Mouse (Mus musculus): ENCODE measurements around the gene Tmem203. TPM values are rescaled to one million over a fixed set of nuclear protein-coding genes. Genes with fewer than 3 reads are reported as not detected.

The Tmem203 gene
- polyA plus RNA-seq, 1 experiment from 2014 or later: 14.7 TPM

DNA sequence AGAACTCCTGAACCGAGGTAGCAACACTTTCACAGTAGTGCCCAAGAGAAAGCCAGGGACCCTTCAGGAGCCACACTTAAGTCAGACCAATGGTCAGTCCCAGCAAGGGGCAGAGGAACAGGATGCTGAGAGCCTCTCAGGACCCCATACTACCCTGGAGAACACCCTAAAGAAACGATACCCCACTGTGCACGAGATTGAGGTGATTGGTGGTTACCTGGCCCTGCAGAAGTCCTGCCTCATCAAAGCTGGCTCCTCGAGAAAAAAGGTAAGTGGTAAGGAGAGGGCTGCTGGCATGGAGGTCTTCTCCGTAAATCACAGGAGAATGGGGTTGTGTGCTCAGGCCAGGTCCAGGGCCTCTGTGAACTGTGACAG is 9.0 kb downstream of the Tmem203 start:
- Histone ChIP-seq H3K27ac (ENCODE audit: low read depth, low read length) (no peak overlapping the region), H3K27me3 (ENCODE audit: control insufficient read depth, insufficient read depth, low read length) (peaks cover 19% of the 10 kb centered on the region), H3K4me2 (no peak overlapping the region), H3K9ac (ENCODE audit: low read length) (no peak overlapping the region), H3K36me3 (ENCODE audit: control insufficient read depth, insufficient read depth, low read length) (peaks cover under 1% of the 10 kb centered on the region; the same call in 1 of the 2 replicates), H3K9me3 (ENCODE audit: control insufficient read depth, low read length) (no peaks in the 10 kb centered on the region), H3K4me3 (ENCODE audit: low read depth, low read length) (no peak overlapping the region), H3K4me1 (ENCODE audit: control insufficient read depth, insufficient read depth, low read length) (peaks cover 12% of the 10 kb centered on the region)
- ATAC-seq (ENCODE audit: low FRiP score): no peak
- peak; percentile 53 for DNase-seq (ENCODE audit: low spot score, missing footprints)
- WGBS: 77% methylated on average over 5 of the region's 5 CpGs

DNA sequence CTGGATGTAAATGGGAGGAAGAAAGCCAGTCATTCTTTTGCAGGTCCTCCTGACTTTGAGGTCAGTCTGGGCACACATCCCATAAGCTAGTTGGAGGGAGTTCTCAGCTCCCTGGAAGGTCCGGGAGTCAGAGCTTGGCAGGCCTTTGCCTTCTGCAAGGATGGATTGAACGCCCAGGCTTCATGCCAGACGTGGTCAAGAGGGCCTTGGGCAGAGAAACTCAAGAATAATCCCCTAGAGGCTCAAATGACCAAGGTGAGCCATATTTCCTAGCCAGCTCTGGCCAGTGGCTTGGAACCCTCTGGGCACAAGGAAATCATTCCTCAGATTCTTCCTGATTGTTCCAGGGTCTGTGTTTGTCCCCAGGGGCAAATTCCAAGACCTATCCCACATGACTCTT is 9.6 kb downstream of the Tmem203 start:
- H3K4me2 ChIP-seq: no peak overlapping the region
- no peak overlapping the region for H3K27ac ChIP-seq (ENCODE audit: low read depth, low read length)
- WGBS: 78% methylated on average over 3 of the region's 3 CpGs
- peak; percentile 54 for DNase-seq (ENCODE audit: low spot score, missing footprints)
- H3K9me3 ChIP-seq (ENCODE audit: control insufficient read depth, low read length): no peaks in the 10 kb centered on the region
- H3K27me3 ChIP-seq (ENCODE audit: control insufficient read depth, insufficient read depth, low read length): peaks cover 19% of the 10 kb centered on the region
- no peak overlapping the region for H3K4me3 ChIP-seq (ENCODE audit: low read depth, low read length)
- peaks cover 12% of the 10 kb centered on the region for H3K4me1 ChIP-seq (ENCODE audit: control insufficient read depth, insufficient read depth, low read length)
- no peak for ATAC-seq (ENCODE audit: low FRiP score)
- no peak overlapping the region for H3K9ac ChIP-seq (ENCODE audit: low read length)
- peaks cover 2% of the 10 kb centered on the region; the same call in 1 of the 2 replicates for H3K36me3 ChIP-seq (ENCODE audit: control insufficient read depth, insufficient read depth, low read length)

DNA sequence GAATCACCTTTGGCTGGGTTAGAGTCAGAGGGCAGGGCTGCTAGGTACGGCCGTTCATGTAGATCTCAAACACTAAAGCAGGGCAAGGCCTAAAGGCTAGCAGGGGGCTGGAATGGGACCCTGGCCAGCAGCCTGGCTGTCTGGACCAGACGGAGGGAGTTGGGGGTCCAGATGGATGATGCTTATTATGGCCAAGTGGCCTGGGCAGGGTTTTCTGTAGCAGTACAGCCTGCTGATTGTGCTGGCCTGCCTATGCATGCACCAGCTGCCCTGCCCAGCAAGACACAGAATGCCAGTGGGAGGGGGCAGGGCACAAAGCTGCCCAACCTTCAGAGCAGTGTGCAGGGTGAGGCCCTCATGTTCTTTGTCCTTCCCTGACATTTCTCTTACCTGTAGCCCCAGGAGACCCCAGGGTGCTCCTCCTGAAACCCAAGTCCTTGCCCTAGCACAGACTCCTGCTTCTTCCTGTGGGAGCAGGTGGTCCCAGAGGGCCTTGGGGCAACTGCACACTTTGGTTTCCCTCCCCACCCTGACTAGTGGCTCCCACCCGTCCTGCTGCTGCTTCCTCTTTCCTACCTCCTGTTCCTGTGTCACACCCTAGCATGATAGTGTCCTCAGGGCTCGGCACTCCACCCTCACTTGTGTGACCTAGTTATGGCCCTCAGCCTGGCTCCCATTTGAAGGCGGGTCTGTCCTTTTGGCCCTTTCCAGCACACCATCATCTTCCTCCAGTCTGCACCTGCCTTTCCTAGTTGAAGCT is 10.8 kb downstream of the Tmem203 start:
- Histone ChIP-seq H3K4me3 (ENCODE audit: low read depth, low read length) (no peak overlapping the region), H3K4me2 (no peak overlapping the region), H3K9me3 (ENCODE audit: control insufficient read depth, low read length) (no peaks in the 10 kb centered on the region), H3K36me3 (ENCODE audit: control insufficient read depth, insufficient read depth, low read length) (peaks cover 2% of the 10 kb centered on the region; the same call in 1 of the 2 replicates), H3K27me3 (ENCODE audit: control insufficient read depth, insufficient read depth, low read length) (peaks cover 19% of the 10 kb centered on the region), H3K4me1 (ENCODE audit: control insufficient read depth, insufficient read depth, low read length) (peaks cover 16% of the 10 kb centered on the region), H3K27ac (ENCODE audit: low read depth, low read length) (no peak overlapping the region), H3K9ac (ENCODE audit: low read length) (0 out of 2 replicates have a peak overlapping the region, but pooled peaks have one; percentile 13)
- ATAC-seq (ENCODE audit: low FRiP score): no peak
- peak; percentile 56 for DNase-seq (ENCODE audit: low spot score, missing footprints)
- 76% methylated on average over 6 of the region's 6 CpGs for WGBS

DNA sequence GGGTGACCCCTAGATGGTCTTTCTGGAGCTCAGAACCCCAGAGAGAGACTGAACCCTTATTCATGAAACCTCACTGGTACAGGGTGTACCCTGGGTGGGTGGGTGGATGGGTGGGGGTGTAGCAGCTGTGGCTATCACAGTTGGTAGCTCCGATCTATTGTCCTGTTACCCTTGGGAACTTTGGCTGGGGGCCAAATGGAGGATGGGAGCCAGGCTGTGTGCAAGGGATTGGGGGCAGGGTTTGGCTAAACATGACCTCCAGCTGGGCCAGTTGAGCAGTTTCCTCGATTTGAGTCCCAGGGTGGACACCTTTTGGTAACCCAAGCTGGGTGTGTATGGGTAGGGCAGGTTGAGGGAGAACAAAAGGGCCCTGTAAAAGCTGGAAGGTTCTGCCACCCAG is 11.5 kb downstream of the Tmem203 start:
- no peak overlapping the region for H3K4me2 ChIP-seq
- H3K27me3 ChIP-seq (ENCODE audit: control insufficient read depth, insufficient read depth, low read length): peaks cover 19% of the 10 kb centered on the region
- H3K4me3 ChIP-seq (ENCODE audit: low read depth, low read length): no peak overlapping the region
- no peak overlapping the region for H3K27ac ChIP-seq (ENCODE audit: low read depth, low read length)
- ATAC-seq (ENCODE audit: low FRiP score) (no peak), DNase-seq (ENCODE audit: low spot score, missing footprints) (peak; percentile 60)
- H3K4me1 ChIP-seq (ENCODE audit: control insufficient read depth, insufficient read depth, low read length): peaks cover 23% of the 10 kb centered on the region
- H3K9me3 ChIP-seq (ENCODE audit: control insufficient read depth, low read length): no peaks in the 10 kb centered on the region
- WGBS: 61% methylated on average over 2 of the region's 2 CpGs
- H3K36me3 ChIP-seq (ENCODE audit: control insufficient read depth, insufficient read depth, low read length): peaks cover 2% of the 10 kb centered on the region; the same call in 1 of the 2 replicates
- H3K9ac ChIP-seq (ENCODE audit: low read length): 0 out of 2 replicates have a peak overlapping the region, but pooled peaks have one; percentile 13

DNA sequence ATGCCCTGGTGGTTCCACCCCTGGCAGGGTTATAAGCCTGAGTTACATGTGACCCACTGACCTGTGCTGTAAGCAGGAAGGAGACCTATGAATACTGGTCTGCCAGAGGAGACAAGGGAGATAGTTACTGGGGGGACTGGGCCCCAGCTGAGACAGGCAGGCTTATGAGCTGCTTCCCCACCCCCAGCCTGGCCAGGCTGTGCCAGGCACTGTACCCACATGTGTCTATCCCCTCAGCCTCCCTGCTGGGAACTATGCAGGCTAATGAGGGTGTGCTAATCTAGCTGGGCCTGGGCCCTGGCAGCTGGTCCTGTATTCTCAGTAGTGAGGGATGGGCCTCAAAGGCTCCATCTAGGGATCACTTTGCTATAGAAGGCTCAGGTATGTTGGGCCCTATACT is 12.0 kb downstream of the Tmem203 start:
- Histone ChIP-seq H3K4me1 (ENCODE audit: control insufficient read depth, insufficient read depth, low read length) (peaks cover 23% of the 10 kb centered on the region), H3K4me3 (ENCODE audit: low read depth, low read length) (no peak overlapping the region), H3K27me3 (ENCODE audit: control insufficient read depth, insufficient read depth, low read length) (peaks cover 19% of the 10 kb centered on the region), H3K27ac (ENCODE audit: low read depth, low read length) (no peak overlapping the region), H3K36me3 (ENCODE audit: control insufficient read depth, insufficient read depth, low read length) (peaks cover 2% of the 10 kb centered on the region; the same call in 1 of the 2 replicates), H3K4me2 (no peak overlapping the region), H3K9me3 (ENCODE audit: control insufficient read depth, low read length) (no peaks in the 10 kb centered on the region), H3K9ac (ENCODE audit: low read length) (no peak overlapping the region)
- ATAC-seq (ENCODE audit: low FRiP score) (no peak), DNase-seq (ENCODE audit: low spot score, missing footprints) (no peak)

DNA sequence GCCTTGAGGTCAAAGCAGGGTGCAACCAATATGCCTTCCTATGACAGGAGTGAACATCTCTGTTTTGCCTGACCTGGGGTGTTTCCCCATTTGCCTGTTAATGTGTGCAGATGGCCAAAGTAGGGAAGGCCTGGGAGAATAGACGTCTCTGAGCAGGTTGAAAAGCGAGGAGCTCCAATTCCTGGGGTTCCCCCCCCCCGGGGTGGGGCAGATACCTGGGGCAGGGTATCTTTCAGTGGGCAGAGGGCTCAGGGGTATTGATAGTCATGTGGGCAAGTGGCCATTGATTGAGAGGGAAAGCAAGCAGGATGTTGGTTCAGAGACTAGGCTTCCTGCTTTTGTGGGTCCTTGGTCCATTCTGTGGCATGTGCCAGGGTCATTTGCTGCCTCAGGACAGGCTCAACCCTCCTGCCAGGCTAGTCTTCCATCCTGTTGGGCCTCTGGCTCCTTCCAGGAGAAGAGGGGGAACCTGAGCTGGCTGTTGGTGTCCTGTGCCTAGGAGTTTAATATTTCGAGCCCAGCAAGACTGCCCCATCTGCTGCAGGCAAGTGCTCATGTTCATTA is 12.6 kb downstream of the Tmem203 start:
- H3K27me3 ChIP-seq (ENCODE audit: control insufficient read depth, insufficient read depth, low read length): peaks cover 19% of the 10 kb centered on the region
- H3K4me3 ChIP-seq (ENCODE audit: low read depth, low read length): no peak overlapping the region
- 75% methylated on average over 4 of the region's 4 CpGs for WGBS
- peaks cover 2% of the 10 kb centered on the region; the same call in 1 of the 2 replicates for H3K36me3 ChIP-seq (ENCODE audit: control insufficient read depth, insufficient read depth, low read length)
- H3K9ac ChIP-seq (ENCODE audit: low read length): no peak overlapping the region
- no peak for ATAC-seq (ENCODE audit: low FRiP score)
- H3K4me1 ChIP-seq (ENCODE audit: control insufficient read depth, insufficient read depth, low read length): peaks cover 24% of the 10 kb centered on the region
- no peak overlapping the region for H3K4me2 ChIP-seq
- H3K27ac ChIP-seq (ENCODE audit: low read depth, low read length): no peak overlapping the region
- H3K9me3 ChIP-seq (ENCODE audit: control insufficient read depth, low read length): no peaks in the 10 kb centered on the region
- DNase-seq (ENCODE audit: low spot score, missing footprints): peak; percentile 17

DNA sequence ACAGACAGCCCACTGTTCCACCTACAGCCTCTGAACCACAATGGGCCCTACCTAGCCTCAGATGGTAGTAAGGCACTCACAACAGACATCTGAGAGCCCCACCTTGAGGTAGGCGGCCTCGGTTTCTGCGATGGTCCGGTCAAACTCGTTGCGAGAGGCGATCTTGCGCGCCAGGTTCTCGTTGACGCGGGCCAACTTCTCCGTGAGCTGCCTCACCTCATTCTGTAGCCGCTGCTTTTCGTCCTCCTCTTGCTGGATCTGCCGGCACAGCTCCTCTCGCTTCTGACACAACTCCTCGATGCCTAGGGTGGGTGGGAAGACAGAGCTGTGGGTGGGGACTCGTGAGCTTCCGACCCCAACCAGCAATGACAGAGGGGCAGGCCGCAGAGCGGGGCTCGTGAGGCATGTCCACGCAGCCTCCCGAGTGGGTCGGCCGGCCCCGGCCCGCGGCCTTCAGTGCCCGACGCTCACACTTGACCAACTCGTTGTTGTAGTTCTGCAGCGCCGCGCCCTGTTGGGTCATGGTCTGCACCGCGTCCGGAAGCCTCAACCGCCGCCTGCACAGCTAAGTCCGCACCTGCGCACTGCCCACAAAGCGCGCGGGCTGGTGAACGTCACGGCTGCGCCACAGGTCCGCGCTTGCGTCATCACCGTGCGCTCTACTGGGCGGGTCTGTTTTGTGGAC is 16.7 kb downstream of the Tmem203 start, which contains the start of the genes Ssna1 and Anapc2:
Gene Ssna1 (minus strand): TSS at position 612 of the 685 bp plus-strand sequence.
Gene Anapc2 (plus strand): TSS at position 652 of the 685 bp plus-strand sequence.
- Histone ChIP-seq H3K4me3 (ENCODE audit: low read depth, low read length) (peak within 1 kb of the TSS; percentile 83), H3K4me1 (ENCODE audit: control insufficient read depth, insufficient read depth, low read length) (peaks cover 20% of the 10 kb centered on the region), H3K36me3 (ENCODE audit: control insufficient read depth, insufficient read depth, low read length) (peaks cover 14% of the 10 kb centered on the region), H3K4me2 (peak within 1 kb of the TSS; percentile 97), H3K27ac (ENCODE audit: low read depth, low read length) (peak within 1 kb of the TSS; percentile 59; the same call in 1 of the 2 replicates), H3K27me3 (ENCODE audit: control insufficient read depth, insufficient read depth, low read length) (no peaks in the 10 kb centered on the region), H3K9me3 (ENCODE audit: control insufficient read depth, low read length) (no peaks in the 10 kb centered on the region), H3K9ac (ENCODE audit: low read length) (peak within 1 kb of the TSS; percentile 91)
- ATAC-seq (ENCODE audit: low FRiP score) (peak; percentile 97), DNase-seq (ENCODE audit: low spot score, missing footprints) (peak; percentile 100)
- under 1% methylated on average over 55 of the region's 55 CpGs for WGBS

DNA sequence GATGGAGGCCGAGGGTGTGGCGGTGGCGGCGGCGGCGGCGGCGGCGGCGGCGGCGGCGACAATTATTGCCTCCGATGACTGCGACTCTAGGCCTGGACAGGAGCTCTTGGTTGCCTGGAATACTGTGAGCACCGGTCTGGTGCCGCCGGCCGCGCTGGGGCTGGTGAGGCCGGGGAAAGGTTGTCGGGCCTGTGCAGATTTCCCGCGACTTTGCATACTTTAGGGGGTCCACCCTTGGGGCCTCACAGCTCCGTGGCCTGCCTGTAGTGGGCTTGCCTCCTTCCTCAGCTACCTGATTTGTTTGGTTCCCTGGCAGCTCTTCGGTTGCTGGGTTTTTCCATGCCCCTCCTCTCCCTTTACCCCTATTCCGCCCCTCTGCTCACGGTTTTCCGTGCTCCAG is 17.3 kb downstream of the Tmem203 start:
- no peak for DNase-seq (ENCODE audit: low spot score, missing footprints)
- peaks cover 14% of the 10 kb centered on the region for H3K36me3 ChIP-seq (ENCODE audit: control insufficient read depth, insufficient read depth, low read length)
- under 1% methylated on average over 26 of the region's 29 CpGs for WGBS

More for the DNA sequence above, 17.3 kb downstream of the Tmem203 start:
- Histone ChIP-seq H3K9ac (ENCODE audit: low read length) (peak overlapping the region; percentile 91), H3K4me3 (ENCODE audit: low read depth, low read length) (peak overlapping the region; percentile 83), H3K4me1 (ENCODE audit: control insufficient read depth, insufficient read depth, low read length) (peaks cover 20% of the 10 kb centered on the region), H3K27me3 (ENCODE audit: control insufficient read depth, insufficient read depth, low read length) (no peaks in the 10 kb centered on the region), H3K9me3 (ENCODE audit: control insufficient read depth, low read length) (no peaks in the 10 kb centered on the region), H3K27ac (ENCODE audit: low read depth, low read length) (no peak overlapping the region), H3K4me2 (peak overlapping the region; percentile 70)
- ATAC-seq (ENCODE audit: low FRiP score): peak; percentile 71

Measured in midbrain, embryonic 11.5 days (tissue).